Mouse (Mus musculus): ENCODE measurements around the gene Ppp1r17.

Ppp1r17 gene

DNA sequence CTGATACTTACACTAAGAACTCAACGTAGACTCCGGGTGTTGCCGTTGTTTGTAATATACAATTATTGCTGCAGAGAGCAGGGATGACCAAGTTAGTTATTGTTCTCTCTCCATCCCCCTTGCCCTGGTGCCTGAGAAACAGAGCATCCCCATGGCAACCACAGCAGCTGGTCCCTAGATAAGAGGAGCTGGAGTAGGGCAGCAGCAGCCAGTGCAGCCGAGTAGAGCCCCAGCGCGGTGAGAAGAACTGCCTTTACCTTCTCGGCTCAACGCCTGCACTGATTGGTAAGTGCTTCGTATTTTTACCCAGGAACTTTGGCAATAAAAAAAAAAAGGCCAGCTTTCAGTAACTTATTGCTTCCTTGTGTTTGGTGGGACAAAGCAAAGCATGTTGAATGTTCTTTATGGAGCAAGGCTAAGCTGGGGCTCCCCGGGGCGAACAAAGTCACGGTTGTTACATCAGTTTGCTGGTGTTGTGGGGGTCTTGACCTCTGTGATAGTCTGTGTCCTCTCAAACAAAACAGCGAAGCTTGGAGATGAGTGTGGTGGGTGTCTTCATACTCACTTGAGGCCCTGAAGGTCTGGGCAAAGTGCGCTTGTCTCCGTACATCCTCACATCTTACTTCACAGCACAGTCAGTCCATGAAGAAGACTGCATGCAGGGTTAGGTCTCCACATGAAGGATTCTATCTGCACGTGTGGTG, at the start of gene Ppp1r17:
Gene Ppp1r17, plus strand, starts transcription at position 207 of the 704 bp plus-strand sequence.
- DNase-seq (ENCODE audit: low spot score), result peak; percentile 67

DNA sequence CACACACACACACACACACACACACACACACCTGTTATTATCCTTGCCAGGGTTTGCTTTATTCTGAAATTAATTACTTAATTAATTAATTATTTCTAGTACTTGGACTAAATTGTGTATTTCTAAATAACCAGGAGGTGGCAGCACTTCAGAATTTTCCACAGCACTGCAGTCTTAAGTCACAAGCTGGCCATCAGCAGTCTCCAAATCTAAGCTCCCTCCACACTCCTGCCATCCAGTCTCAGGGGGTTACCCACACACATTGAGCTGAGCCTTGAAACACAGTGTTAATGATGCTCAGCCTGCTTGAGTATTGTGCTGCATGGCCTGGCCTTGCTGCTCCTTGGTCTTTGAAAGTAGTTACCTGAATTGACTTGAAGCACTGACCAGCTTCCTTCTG, 44.3 kb upstream of the Ppp1r17 start:
- DNase-seq (ENCODE audit: low spot score), result peak; percentile 62

GRCm38 (mm10) chr6:55979766-55980165, 37.5 kb upstream of the Ppp1r17 start:
- DNase-seq (ENCODE audit: low spot score), result no peak

DNA sequence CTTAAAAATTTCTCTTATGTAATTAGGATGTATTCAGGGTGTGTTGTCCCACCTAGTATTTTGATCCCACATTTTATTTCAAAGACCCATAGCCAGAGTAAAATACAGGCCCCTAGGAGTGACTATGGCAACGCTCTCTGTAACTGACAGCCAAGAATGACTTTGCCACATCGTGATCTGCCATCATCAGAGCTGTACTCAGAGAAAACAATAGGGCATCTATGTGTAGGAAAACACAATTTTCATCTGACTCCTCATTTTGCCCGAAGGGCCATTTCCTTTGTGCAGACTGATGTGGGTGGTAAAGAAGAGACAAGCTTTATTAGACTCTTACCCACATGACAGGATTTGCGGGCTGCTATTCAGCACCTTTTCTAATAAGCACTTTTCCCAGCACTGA, 8.6 kb upstream of the Ppp1r17 start:
- no peak for DNase-seq (ENCODE audit: low spot score)

DNA sequence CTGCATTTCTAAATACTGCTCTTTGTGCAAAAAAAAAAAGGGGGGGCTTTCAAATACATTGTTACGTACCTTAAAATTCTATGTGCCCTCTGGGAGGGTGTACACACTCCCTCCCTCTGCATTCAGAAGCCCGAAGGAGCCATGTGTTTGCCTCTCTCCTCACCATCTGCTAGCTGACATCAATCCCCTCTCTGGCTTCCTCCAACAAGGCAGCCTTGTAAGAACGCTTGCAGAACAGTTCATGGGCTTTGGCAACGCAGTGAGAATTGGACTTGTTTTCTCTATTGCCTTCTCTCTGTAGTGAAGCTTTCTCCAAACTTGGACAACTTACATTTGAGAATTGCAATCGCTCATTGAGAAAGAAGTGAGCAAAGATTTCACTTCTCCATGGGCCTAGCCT, 4.9 kb upstream of the Ppp1r17 start:
- no peak for DNase-seq (ENCODE audit: low spot score)

GRCm38 (mm10) chr6:56019632-56020031, 2.3 kb downstream of the Ppp1r17 start:
- peak; percentile 12 for DNase-seq (ENCODE audit: low spot score)

- DNase-seq (ENCODE audit: low spot score), result peak; percentile 20
Measured at GRCm38 (mm10) chr6:56025533-56025932, 8.2 kb downstream of the Ppp1r17 start.

GRCm38 (mm10) chr6:56027318-56027717, 10.0 kb downstream of the Ppp1r17 start:
- no peak for DNase-seq (ENCODE audit: low spot score)

DNA sequence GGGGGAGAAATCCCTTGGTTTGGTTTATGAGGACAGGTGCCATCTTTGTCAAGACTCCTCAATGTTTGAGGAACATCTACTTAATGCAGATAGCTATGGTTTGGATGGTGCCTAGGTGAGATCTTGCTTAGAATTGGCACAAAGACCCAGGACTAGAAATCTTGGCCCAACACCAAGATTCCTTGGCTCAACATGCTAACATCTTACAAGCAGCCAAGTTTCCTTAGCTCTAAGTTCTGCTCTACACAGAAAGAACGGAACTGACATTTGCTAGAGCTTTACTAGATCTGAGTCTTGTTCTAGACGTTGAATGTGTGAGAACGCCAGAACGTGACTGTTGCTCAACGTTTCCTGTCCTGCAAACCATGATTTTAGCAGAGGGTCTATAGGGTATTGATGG, 10.7 kb downstream of the Ppp1r17 start:
- no peak for DNase-seq (ENCODE audit: low spot score)

DNA sequence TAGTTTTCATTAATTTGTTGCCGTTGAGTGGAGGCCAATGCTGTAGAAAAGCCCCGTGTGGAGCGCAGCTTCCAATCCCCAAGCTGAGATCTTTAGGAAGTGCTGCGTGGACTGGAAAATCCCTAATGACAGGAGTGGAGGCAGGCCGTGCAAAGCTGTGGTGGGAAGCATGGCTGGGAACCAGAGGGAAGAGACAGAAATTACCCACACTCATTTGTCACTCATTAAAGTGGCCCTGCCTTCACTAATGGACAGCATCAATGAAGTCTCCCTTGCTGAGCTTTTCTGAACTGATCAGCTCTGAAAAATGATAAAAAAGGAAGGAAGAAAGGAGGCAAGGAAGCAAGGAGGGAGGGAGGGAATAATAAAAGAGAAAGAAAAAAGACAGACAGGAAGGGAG, 12.7 kb downstream of the Ppp1r17 start:
- no peak for DNase-seq (ENCODE audit: low spot score)

DNA sequence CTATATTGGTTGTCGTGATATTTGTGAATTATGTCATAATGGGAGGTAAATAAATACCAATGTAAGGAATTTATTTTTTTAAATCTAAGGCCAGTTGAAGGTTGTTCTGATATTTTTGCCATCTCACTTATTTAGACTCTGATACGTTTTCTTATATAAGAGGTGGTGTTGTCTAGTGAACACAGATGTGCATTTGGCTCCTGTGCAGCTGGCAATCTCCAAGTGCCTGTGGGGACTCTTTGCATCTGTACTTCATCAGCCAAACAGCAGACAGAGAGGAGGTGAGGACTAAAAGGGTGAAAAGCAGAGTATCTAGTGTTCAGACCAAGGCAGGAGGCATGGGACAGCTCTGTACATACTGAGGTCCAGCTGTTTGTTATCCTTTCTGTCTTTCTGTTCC, 14.9 kb downstream of the Ppp1r17 start:
- no peak for DNase-seq (ENCODE audit: low spot score)

GRCm38 (mm10) chr6:56035054-56035453, 17.8 kb downstream of the Ppp1r17 start:
- DNase-seq (ENCODE audit: low spot score), result no peak

- no peak for DNase-seq (ENCODE audit: low spot score)
Measured at GRCm38 (mm10) chr6:56039476-56040055, 22.3 kb downstream of the Ppp1r17 start.

- DNase-seq (ENCODE audit: low spot score), result no peak
Measured at GRCm38 (mm10) chr6:56044270-56044669, 27.0 kb downstream of the Ppp1r17 start.

DNA sequence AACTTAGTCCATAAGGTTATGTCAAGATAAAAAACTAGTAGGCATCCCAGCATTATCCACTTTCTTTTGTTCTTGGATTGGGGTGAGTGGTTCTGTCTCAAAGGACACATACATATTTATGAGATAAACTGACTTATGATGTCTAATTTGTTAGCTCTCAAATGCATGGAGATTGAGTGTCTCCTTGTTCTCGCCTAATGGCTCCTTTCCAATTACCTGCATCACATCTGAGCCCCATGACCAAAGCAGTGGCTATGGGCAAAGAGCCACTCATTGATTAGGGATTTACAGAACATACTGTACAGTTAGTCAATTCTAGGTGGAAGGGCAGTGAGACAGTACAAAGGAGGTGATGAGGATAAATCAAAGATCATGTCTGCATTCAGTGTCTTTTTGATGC, 27.4 kb downstream of the Ppp1r17 start:
- DNase-seq (ENCODE audit: low spot score), result no peak

DNA sequence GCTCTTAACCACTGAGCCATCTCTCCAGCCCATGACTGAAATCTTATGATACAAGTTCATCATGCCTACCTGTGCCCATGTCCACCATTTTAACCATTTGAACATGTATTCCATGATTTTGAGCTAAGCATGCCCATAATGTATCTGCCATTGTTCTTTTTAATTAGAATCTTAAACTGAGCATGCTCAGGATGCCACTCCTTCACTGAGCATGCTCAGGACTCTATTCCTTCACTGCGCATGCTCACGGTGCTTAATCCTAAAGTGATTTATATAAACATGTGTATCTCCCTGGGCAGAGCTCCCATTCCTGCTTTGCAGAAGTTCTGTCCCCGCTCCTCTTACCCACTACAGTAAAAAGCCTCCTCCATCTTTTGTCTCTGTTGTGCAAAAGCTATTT, 31.3 kb downstream of the Ppp1r17 start:
- DNase-seq (ENCODE audit: low spot score), result no peak

GRCm38 (mm10) chr6:56049104-56049503, 31.8 kb downstream of the Ppp1r17 start:
- DNase-seq (ENCODE audit: low spot score), result peak; percentile 71

DNA sequence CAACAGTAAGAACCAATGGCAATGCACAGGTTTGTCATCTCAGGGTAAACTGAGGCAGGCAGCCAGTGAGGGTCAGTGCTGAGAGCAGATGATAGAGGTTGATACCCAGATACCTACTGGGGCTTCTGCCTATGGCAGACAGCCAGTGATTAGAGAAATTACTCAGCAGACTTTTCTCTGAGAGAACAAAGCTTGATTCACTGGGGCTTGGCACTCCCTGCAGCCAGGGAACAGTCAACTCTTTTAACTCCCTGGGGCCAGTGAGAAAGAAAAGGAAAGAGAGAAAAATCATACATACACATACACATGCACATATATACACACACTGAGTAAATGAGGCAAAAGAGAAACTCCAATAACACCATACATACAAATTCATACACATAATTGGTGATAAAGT, 46.4 kb downstream of the Ppp1r17 start:
- DNase-seq (ENCODE audit: low spot score), result no peak

DNA sequence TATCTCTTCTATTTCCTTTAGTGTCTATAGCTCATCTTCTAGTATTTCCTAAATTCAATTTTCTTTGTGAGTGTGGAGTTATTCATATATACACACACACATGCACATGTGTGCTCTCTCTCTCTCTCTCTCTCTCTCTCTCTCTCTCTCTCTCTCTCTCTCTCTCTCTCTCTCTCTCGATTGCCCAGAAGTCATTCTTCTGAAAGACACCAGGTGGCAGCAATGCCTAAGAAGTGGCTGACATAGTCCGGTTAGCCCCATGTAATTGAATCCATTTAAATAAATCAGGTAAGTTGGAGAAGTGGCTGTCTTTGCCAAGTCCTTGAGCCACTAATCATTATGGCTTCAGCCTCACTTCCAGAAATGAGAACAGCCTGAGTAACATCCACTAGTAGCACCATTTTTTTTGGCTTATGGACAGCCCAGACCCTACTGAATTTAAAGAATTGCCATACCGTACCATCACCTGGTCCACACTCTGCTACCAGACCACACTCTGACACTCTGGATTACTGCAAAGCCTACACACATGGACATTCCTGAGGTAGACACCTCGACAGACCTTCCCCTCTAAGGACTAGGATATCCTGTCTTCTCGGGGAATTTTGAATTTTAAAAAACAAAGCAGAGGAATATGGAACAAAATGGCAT, 49.5 kb downstream of the Ppp1r17 start:
- DNase-seq (ENCODE audit: low spot score), result peak; percentile 77

GRCm38 (mm10) chr6:56068516-56068915, 51.2 kb downstream of the Ppp1r17 start:
- no peak for DNase-seq (ENCODE audit: low spot score)

DNA sequence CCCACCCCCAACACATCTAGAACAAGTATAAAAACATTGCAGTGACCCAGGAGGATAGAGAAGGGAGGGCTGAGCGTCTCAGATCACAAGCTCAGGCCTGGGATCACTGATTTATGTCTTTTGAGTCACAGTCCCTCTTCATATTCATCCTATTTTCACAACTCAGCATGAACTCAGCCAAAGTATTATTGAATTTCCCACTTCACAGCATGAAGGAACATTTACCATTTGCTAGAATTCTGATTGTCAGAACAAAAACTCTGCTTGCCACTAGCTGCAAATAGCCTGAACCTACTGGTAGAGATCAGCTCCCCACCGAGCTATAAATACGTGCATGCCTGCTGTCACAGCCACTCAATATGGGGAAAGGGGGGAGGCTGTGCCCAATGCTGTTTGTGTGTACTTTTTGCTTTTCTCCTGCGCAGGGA, 59.1 kb downstream of the Ppp1r17 start:
- DNase-seq (ENCODE audit: low spot score), result no peak
